Mouse (Mus musculus) ZHBTc4 (cell line): ENCODE measurements around the gene Elf5.

ENCODE experiments used
- DNase-seq: peaks from one replicate; pipeline ENCODE4 v3.0.0-alpha.2; 2011; ENCODE audit warnings: low read depth, low spot score

Gene Elf5

GRCm38 (mm10) chr2:103435110-103435509 is 23.6 kb downstream of the Elf5 start:
- DNase-seq: no peak

DNA sequence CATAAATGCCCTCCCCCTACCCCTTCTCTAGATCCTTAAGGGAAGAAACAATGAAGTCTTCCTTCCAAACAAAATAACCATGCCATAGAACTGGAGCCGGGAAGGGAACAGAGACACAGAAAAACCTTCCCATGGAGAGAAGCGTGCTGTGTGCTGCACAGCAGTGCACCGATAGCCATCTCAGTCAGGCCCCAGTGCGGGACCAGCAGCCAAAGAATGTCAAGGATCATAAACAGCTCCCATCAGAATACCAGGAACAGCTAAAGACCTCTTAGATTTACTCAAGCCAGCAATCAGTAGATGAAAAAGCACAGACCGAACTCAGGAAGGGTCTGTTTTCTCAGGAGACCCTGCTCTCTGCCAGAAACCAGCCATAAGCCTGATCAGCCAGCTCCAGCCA is 25.0 kb downstream of the Elf5 start:
- DNase-seq: no peak

DNA sequence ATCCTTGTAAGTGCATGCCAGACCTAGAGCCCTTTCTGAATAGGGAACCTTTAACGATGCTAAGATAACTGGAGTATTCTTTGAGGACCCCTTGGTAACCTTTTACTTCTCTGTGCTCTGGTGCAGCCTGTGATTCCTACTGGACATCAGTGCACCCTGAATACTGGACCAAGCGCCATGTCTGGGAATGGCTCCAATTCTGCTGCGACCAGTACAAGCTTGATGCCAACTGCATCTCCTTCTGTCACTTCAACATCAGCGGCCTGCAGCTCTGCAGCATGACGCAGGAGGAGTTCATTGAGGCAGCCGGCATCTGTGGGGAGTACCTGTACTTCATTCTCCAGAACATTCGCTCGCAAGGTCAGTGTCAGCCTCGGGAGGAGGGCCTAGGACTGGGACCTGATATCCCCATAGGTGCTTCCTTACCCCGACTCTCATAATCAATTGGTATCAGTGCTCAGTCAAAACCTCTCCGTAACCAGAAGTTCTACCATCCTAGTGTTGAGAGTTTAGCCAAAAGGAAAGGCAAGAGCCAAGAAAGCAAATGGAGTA is 27.7 kb downstream of the Elf5 start:
- no peak for DNase-seq

DNA sequence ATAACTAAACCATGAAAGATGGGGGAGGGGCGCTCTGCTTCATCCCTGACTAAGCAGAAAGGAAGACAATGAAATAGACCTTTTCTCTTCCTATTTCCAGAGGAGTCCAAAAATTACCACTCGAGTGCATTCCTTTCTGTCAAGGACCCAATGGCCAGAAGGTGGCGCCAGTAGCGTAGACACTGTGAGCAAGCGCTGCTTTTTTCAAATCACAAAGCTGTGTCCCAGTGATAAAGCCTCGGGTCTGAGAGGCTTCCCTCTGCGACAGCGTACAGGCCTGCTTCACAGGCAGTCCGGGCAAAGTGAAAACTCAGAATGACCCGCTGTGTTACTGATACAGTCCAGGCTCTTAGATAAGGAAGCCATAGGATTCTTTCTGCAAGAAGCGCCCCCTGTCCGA is 28.2 kb downstream of the Elf5 start:
- peak; percentile 90 for DNase-seq

- DNase-seq: peak; percentile 77
Measured at GRCm38 (mm10) chr2:103445776-103446175, 34.3 kb downstream of the Elf5 start.

GRCm38 (mm10) chr2:103446326-103446725 is 34.8 kb downstream of the Elf5 start:
- no peak for DNase-seq

GRCm38 (mm10) chr2:103448947-103449560 is 37.6 kb downstream of the Elf5 start:
- DNase-seq: no peak

GRCm38 (mm10) chr2:103449813-103450212 is 38.3 kb downstream of the Elf5 start:
- DNase-seq: no peak

DNA sequence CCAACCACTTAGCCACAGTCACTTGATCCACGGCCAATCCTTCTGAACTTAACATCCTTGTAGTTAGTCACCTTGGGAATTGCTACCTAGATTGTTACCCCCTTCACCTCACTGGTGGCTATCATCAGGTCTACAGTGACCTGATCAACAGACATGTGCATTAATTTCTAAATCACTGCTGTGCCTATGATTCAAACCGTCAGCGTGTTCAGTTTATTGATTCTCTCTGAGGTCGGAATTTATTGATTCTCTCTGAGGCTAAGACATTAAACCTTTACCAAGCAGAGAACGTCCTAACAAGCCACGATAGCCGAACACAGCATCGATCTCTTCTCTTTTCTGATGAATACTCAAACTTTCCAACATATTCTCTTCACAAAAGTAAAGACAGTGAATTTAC is 38.8 kb downstream of the Elf5 start:
- no peak for DNase-seq

GRCm38 (mm10) chr2:103452550-103452949 is 41.1 kb downstream of the Elf5 start:
- no peak for DNase-seq

GRCm38 (mm10) chr2:103455748-103456147 is 44.3 kb downstream of the Elf5 start:
- no peak for DNase-seq

- DNase-seq: peak; percentile 81
Measured at GRCm38 (mm10) chr2:103456646-103457045, 45.2 kb downstream of the Elf5 start.

DNA sequence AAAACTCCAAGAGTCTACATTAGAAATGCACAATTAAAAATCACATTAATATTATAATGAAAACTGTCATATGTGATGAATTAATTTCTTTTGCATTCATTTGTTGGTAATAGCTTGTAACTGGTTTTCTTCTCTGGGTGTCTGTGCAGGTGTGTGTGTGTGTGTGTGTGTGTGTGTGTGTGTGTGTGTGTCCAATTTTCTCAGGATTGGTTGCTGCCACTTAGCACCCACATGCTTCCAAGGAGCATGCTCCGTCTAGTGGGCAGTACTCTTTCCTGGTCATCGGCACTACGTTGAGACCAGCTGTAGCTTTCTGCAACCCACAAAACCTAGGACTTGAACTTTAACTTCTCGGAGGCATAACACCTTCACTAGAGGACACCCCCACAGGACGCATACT is 45.6 kb downstream of the Elf5 start:
- DNase-seq: no peak

GRCm38 (mm10) chr2:103457628-103458027 is 46.1 kb downstream of the Elf5 start:
- DNase-seq: no peak

- no peak for DNase-seq
Measured at GRCm38 (mm10) chr2:103459069-103459468, 47.6 kb downstream of the Elf5 start.

- DNase-seq: no peak
Measured at GRCm38 (mm10) chr2:103461210-103461609, 49.7 kb downstream of the Elf5 start.

- no peak for DNase-seq
Measured at GRCm38 (mm10) chr2:103461743-103462142, 50.3 kb downstream of the Elf5 start.

- DNase-seq: no peak
Measured at GRCm38 (mm10) chr2:103462746-103463145, 51.3 kb downstream of the Elf5 start.

GRCm38 (mm10) chr2:103464524-103464923 is 53.0 kb downstream of the Elf5 start:
- no peak for DNase-seq

DNA sequence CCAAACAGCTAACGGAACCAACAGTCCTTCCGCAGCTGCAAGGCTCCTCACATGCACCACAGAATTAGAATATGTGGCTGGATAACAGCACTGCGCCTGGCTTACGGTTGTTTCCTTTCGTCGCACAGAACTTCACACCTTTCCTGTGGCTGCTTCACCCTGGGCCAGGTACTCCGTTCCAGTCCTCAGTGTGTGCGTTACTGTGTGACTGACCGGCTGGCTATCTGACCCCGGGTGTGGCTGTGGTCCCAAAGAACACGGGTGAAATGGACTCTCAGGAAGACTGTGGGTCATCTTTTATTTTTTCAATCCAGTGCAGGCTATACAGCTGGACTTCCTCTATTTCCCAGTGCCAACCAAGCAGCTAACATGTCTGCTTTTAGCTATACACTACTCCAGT is 53.9 kb downstream of the Elf5 start:
- no peak for DNase-seq

DNA sequence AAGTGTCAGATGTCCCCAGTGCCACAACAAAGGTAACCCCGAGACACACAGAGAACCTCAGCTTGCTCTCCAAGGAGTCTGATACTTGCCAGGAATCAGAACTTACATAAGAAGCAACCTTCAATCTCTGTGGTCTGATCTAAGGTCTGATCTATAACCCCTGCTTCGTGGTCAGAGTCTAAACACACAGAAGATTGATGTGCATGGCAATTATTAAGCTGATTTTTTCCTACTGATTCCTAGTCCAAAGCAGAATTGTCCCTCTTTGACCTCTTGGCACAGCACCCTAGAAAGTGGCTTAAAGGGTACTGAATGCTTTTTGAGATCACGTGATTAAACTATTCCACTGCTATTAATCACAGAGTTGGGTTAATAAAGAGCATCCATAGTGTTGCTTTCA is 54.8 kb downstream of the Elf5 start:
- no peak for DNase-seq

- DNase-seq: no peak
Measured at GRCm38 (mm10) chr2:103466984-103467588, 55.6 kb downstream of the Elf5 start.

DNA sequence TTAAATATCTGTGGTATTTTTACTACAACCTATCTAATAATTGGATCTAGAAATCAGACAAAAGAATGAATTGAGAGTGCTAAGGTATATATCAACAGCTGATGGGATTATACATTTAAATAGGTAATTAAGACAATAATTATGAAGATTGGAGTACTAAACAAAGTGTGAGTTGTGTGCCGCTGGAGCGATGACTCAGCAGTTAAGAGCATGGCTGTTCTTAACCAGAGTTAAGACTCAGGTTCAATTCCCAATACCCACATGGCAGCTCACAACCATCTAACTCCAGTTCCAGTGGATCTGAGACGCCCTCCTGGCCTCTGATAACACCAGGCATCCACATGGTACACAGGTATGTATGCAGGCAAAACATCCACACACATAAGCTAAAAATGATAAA is 61.9 kb downstream of the Elf5 start:
- DNase-seq: no peak
